Comparison of ENCODE assay signal across 9 mouse cellular contexts in the genomic region with DNA sequence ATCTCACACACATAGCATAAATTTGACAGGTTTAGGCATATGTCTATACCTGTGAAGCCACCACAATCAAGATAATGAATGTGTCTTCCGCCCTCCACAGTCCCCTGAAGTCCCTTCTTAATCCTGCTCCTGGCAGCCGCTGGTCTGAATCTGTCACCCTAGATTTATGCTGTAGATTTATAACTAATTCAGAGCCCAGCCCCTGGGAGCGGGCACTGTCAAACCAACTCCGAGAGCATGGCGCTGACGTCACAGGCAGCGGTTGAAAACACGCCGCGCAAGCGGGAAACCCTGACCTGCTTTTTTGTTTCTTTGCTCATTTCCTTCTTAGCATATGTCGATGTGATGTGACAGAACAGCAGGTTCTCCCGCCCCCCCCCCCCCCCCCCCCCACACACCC. TPM values are rescaled to one million over a fixed set of nuclear protein-coding genes. Genes with fewer than 3 reads are reported as not detected.
DNase-seq lines count a peak whose midpoint lies in the region; ATAC-seq lines count a peak whose summit lies in the region.
"Had no signal": no experiment of that assay in that cellular context is flagged by ENCODE, and none has a peak within 500 bp of the region (broad histone marks: within the 10 kb centered on the region; RNA-seq: fewer than 3 reads in every experiment).

No protein-coding gene starts in this region.

- H3K4me3 ChIP-seq in forebrain, embryonic 11.5 days (ENCODE audit: low read depth, low read length) = peak overlapping the region; percentile 18; the same call in 1 of the 2 replicates
- peak overlapping the region; percentile 31 for H3K4me3 ChIP-seq in limb, embryonic 10.5 days
- no peak overlapping the region for H3K4me3 ChIP-seq in neural tube, embryonic 11.5 days (ENCODE audit: low read depth, low read length)
- H3K4me3 ChIP-seq: myocyte had no signal

- WGBS in forebrain, embryonic 11.5 days = 58% methylated on average over 13 of the region's 13 CpGs
- WGBS in limb, embryonic 10.5 days = 50% methylated on average over 13 of the region's 13 CpGs
- 51% methylated on average over 13 of the region's 13 CpGs for WGBS in neural tube, embryonic 11.5 days

- peak overlapping the region; percentile 39 for H3K4me2 ChIP-seq in forebrain, embryonic 11.5 days (ENCODE audit: low read depth, low read length, severe bottlenecking)
- H3K4me2 ChIP-seq in neural tube, embryonic 11.5 days (ENCODE audit: low read depth) = peak overlapping the region; percentile 35

- H3K9me3 ChIP-seq in forebrain, embryonic 11.5 days (ENCODE audit: control insufficient read depth, low read length) = no peaks in the 10 kb centered on the region
- no peaks in the 10 kb centered on the region for H3K9me3 ChIP-seq in limb, embryonic 10.5 days (replicated peaks)
- H3K9me3 ChIP-seq in neural tube, embryonic 11.5 days (ENCODE audit: control insufficient read depth, low read length) = no peaks in the 10 kb centered on the region

- ATAC-seq in forebrain, embryonic 11.5 days (replicated peaks; ENCODE audit: low FRiP score) = no peak
- peak; percentile 41; the same call in 1 of the 2 replicates for ATAC-seq in neural tube, embryonic 11.5 days (ENCODE audit: insufficient read depth, low FRiP score, low TSS enrichment)

- H3K27ac ChIP-seq in forebrain, embryonic 11.5 days (ENCODE audit: low read depth, low read length) = no peak overlapping the region
- H3K27ac ChIP-seq in limb, embryonic 10.5 days = no peak overlapping the region
- no peak overlapping the region for H3K27ac ChIP-seq in neural tube, embryonic 11.5 days (ENCODE audit: low read depth, low read length)

- no peaks in the 10 kb centered on the region for H3K36me3 ChIP-seq in forebrain, embryonic 11.5 days (ENCODE audit: control insufficient read depth, insufficient read depth, low read length)
- H3K36me3 ChIP-seq in limb, embryonic 10.5 days = no peaks in the 10 kb centered on the region
- no peaks in the 10 kb centered on the region for H3K36me3 ChIP-seq in neural tube, embryonic 11.5 days (ENCODE audit: control insufficient read depth, insufficient read depth, low read length)

- peak; percentile 28 for DNase-seq in kidney, postnatal 10 days
- no peak for DNase-seq in kidney, adult 9 months
- no peak for DNase-seq in forebrain, embryonic 11.5 days (ENCODE audit: low spot score)
- DNase-seq in limb, embryonic 10.5 days (ENCODE audit: low spot score) = peak; percentile 41
- DNase-seq in neural tube, embryonic 11.5 days (ENCODE audit: low spot score) = peak; percentile 42
- DNase-seq in gastrocnemius, postnatal 25 days = no peak
- DNase-seq in spleen, adult 12 weeks (ENCODE audit: low spot score) = no peak
- no peak for DNase-seq in left cerebral cortex, adult 9 months (ENCODE audit: low spot score in 2 of 2)

- H3K4me1 ChIP-seq in forebrain, embryonic 11.5 days (replicated peaks; ENCODE audit: control insufficient read depth, insufficient read depth, low read length) = no peaks in the 10 kb centered on the region
- H3K4me1 ChIP-seq in limb, embryonic 10.5 days = peaks cover 4% of the 10 kb centered on the region; the same call in 1 of the 2 replicates
- H3K4me1 ChIP-seq in neural tube, embryonic 11.5 days (ENCODE audit: control insufficient read depth, insufficient read depth, low read length) = no peaks in the 10 kb centered on the region

- H3K9ac ChIP-seq in forebrain, embryonic 11.5 days (ENCODE audit: low read length) = no peak overlapping the region
- no peak overlapping the region for H3K9ac ChIP-seq in neural tube, embryonic 11.5 days (ENCODE audit: low read length)

- H3K27me3 ChIP-seq in forebrain, embryonic 11.5 days (ENCODE audit: control insufficient read depth, insufficient read depth, low read length) = no peaks in the 10 kb centered on the region
- H3K27me3 ChIP-seq in limb, embryonic 10.5 days (ENCODE audit: low read depth, poor library complexity, severe bottlenecking) = no peaks in the 10 kb centered on the region
- H3K27me3 ChIP-seq in neural tube, embryonic 11.5 days (ENCODE audit: control insufficient read depth, insufficient read depth, low read length) = no peaks in the 10 kb centered on the region

RNA-seq across cellular contexts. Expression of a gene that starts 25.3 kb away (rescaled TPM):
- 50.0 and 51.1 TPM in 2 replicates for polyA plus RNA-seq in forebrain, embryonic 11.5 days (2014; fragmentation: Nextera tagmentation; extraction: Ambion mirVana)
- polyA plus RNA-seq in limb, embryonic 10.5 days (2016; fragmentation: Nextera tagmentation; extraction: Ambion mirVana) = 43.2 and 43.8 TPM in 2 replicates
- 35.0 and 38.1 TPM in 2 replicates for polyA plus RNA-seq in neural tube, embryonic 11.5 days (2014; fragmentation: Nextera tagmentation; extraction: Ambion mirVana)
- total RNA-seq in gastrocnemius, postnatal 25 days (2021) = 10 to 100 TPM; 25.5 to 28.1 TPM

Comparison
In these comparisons a context has a peak if more than half of its experiments do, and no peak if none do; other contexts are left out.
1. DNase-seq: peak in kidney, postnatal 10 days (single experiment), limb, embryonic 10.5 days (single experiment) and neural tube, embryonic 11.5 days (single experiment); none in kidney, adult 9 months (single experiment), forebrain, embryonic 11.5 days (single experiment), gastrocnemius, postnatal 25 days (single experiment), spleen, adult 12 weeks (single experiment) and left cerebral cortex, adult 9 months (0 of 2).